Mouse (Mus musculus): ENCODE measurements around the gene Chrnd. TPM values are rescaled to one million over a fixed set of nuclear protein-coding genes. Genes with fewer than 3 reads are reported as not detected.

The Chrnd gene
- polyA plus RNA-seq, 1 experiment from 2014 or later: 0.55 TPM

GRCm38 (mm10) chr1:87187037-87187355, 3.4 kb upstream of the Chrnd start:
- H3K9me3 ChIP-seq (replicated peaks): no peaks in the 10 kb centered on the region
- peak overlapping the region; percentile 62 for H3K4me3 ChIP-seq
- peaks cover 78% of the 10 kb centered on the region for H3K27me3 ChIP-seq (ENCODE audit: low read depth, poor library complexity, severe bottlenecking)
- peaks cover 33% of the 10 kb centered on the region for H3K4me1 ChIP-seq
- H3K36me3 ChIP-seq: no peaks in the 10 kb centered on the region
- DNase-seq (ENCODE audit: low spot score): peak; percentile 97
- H3K27ac ChIP-seq: peak overlapping the region; percentile 77
- under 1% methylated on average over 15 of the region's 15 CpGs for WGBS

DNA sequence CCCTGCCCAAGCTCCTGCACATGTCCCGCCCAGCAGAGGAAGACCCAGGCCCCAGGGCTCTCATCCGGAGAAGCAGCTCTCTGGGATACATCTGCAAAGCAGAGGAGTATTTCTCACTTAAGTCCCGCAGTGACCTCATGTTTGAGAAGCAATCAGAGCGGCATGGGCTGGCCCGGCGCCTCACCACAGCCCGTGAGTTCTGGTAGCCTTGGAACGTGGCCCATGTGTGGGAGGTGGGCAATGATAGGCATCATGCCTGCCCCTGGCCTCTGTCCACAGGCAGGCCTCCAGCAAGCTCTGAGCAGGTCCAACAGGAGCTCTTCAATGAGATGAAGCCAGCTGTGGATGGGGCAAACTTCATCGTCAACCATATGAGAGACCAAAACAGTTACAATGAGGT, 6.9 kb downstream of the Chrnd start:
- H3K4me1 ChIP-seq: no peaks in the 10 kb centered on the region
- H3K36me3 ChIP-seq: no peaks in the 10 kb centered on the region
- peaks cover 4% of the 10 kb centered on the region; the same call in 1 of the 2 replicates for H3K27me3 ChIP-seq (ENCODE audit: low read depth, poor library complexity, severe bottlenecking)
- H3K27ac ChIP-seq: no peak overlapping the region
- no peak overlapping the region for H3K4me3 ChIP-seq
- 82% methylated on average over 9 of the region's 9 CpGs for WGBS
- no peak for DNase-seq (ENCODE audit: low spot score)
- no peaks in the 10 kb centered on the region for H3K9me3 ChIP-seq (replicated peaks)

DNA sequence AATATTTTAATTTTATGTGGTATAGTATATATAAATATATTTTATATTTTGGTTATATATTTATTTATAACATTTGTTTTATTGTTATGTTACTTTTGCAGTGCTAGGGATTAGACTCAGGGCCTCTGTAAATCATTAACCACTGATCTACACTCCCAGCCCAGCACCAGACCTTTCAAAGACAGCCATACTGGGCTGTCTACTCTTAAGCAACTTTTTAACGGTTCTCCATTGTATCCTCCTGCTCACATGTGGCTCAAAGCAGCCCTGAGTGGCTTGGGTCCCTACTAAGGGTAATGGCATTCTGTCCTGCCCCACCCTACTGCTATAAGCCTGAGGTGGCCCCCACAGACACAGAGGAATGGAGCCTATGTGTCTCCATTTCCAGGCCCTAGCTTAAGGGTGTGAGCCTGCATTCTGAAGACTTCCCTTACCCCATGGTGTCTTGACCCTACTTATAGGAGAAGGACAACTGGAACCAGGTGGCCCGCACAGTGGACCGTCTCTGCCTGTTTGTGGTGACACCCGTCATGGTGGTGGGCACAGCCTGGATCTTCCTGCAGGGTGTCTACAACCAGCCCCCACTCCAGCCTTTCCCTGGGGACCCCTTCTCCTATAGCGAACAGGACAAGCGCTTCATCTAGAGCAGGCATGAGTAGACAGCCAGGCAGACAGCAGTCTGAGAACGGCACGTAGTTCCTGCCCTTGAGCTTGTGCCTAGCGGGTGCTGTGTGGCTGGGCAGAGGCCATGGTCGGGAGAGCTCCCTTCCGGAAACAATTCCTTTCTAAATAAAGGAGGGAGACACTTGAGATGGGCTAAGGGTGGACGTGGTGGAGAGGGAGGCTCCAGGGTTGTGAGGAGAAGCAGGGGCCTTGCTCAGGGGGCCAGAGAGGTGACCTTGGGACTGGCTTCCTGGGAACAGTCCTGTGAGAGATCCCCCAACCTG, 8.0 kb downstream of the Chrnd start:
- no peaks in the 10 kb centered on the region for H3K27me3 ChIP-seq (ENCODE audit: low read depth, poor library complexity, severe bottlenecking)
- WGBS: 86% methylated on average over 12 of the region's 12 CpGs
- no peak for DNase-seq (ENCODE audit: low spot score)
- H3K4me3 ChIP-seq: no peak overlapping the region
- no peak overlapping the region for H3K27ac ChIP-seq
- no peaks in the 10 kb centered on the region for H3K4me1 ChIP-seq
- H3K36me3 ChIP-seq: no peaks in the 10 kb centered on the region
- no peaks in the 10 kb centered on the region for H3K9me3 ChIP-seq (replicated peaks)

GRCm38 (mm10) chr1:87200811-87201210, 10.4 kb downstream of the Chrnd start:
- 84% methylated on average over 2 of the region's 2 CpGs for WGBS
- Histone ChIP-seq H3K9me3 (replicated peaks) (no peaks in the 10 kb centered on the region), H3K4me3 (no peak overlapping the region), H3K27me3 (ENCODE audit: low read depth, poor library complexity, severe bottlenecking) (peaks cover 5% of the 10 kb centered on the region), H3K36me3 (no peaks in the 10 kb centered on the region), H3K27ac (no peak overlapping the region), H3K4me1 (peaks cover 11% of the 10 kb centered on the region)
- no peak for DNase-seq (ENCODE audit: low spot score)

DNA sequence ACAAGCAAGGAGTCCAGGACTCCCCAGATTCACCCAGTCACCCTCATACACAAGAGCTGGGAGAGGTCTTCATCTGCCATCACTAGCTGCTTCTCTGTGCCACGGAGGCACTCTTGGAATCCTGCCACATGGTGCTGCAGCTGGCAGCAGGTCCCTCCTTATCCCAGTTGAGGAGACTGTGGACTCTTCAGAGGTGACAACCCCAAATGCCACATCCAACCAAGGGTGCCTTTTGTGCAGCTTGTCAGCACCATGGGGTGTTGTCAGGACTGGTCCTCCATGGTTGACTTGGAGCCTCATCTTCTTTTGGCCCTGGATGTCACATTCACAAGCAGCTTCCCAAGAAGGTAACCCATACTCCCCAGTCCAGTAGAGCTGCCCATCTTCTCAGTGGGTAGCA, 11.4 kb downstream of the Chrnd start:
- 58% methylated on average over 1 of the region's 1 CpGs for WGBS
- Histone ChIP-seq H3K9me3 (replicated peaks) (no peaks in the 10 kb centered on the region), H3K4me3 (no peak overlapping the region), H3K36me3 (no peaks in the 10 kb centered on the region), H3K27me3 (ENCODE audit: low read depth, poor library complexity, severe bottlenecking) (peaks cover 15% of the 10 kb centered on the region), H3K4me1 (peaks cover 19% of the 10 kb centered on the region), H3K27ac (no peak overlapping the region)
- no peak for DNase-seq (ENCODE audit: low spot score)

- H3K4me3 ChIP-seq: no peak overlapping the region
- peaks cover 19% of the 10 kb centered on the region for H3K4me1 ChIP-seq
- H3K27me3 ChIP-seq (ENCODE audit: low read depth, poor library complexity, severe bottlenecking): peaks cover 34% of the 10 kb centered on the region
- no peak for DNase-seq (ENCODE audit: low spot score)
- no peaks in the 10 kb centered on the region for H3K9me3 ChIP-seq (replicated peaks)
- 82% methylated on average over 5 of the region's 5 CpGs for WGBS
- no peak overlapping the region for H3K27ac ChIP-seq
- no peaks in the 10 kb centered on the region for H3K36me3 ChIP-seq
Observed at GRCm38 (mm10) chr1:87203779-87204178, 13.4 kb downstream of the Chrnd start.

- 86% methylated on average over 7 of the region's 7 CpGs for WGBS
- no peak for DNase-seq (ENCODE audit: low spot score)
- Histone ChIP-seq H3K4me3 (no peak within 1 kb of the TSS), H3K9me3 (replicated peaks) (no peaks in the 10 kb centered on the region), H3K27ac (peak within 1 kb of the TSS; percentile 7; the same call in 1 of the 2 replicates), H3K27me3 (ENCODE audit: low read depth, poor library complexity, severe bottlenecking) (peaks cover 40% of the 10 kb centered on the region), H3K4me1 (peaks cover 19% of the 10 kb centered on the region), H3K36me3 (no peaks in the 10 kb centered on the region)
Observed at GRCm38 (mm10) chr1:87204465-87204864, 14.1 kb downstream of the Chrnd start, which contains the start of gene Chrng. Gene Chrng (plus strand): TSS chr1:87204657.

- no peaks in the 10 kb centered on the region for H3K36me3 ChIP-seq
- H3K4me3 ChIP-seq: no peak overlapping the region
- peak overlapping the region; percentile 7; the same call in 1 of the 2 replicates for H3K27ac ChIP-seq
- H3K4me1 ChIP-seq: peaks cover 19% of the 10 kb centered on the region
- H3K9me3 ChIP-seq (replicated peaks): no peaks in the 10 kb centered on the region
- WGBS: 57% methylated on average over 6 of the region's 6 CpGs
- peaks cover 40% of the 10 kb centered on the region for H3K27me3 ChIP-seq (ENCODE audit: low read depth, poor library complexity, severe bottlenecking)
- no peak for DNase-seq (ENCODE audit: low spot score)
Observed at GRCm38 (mm10) chr1:87205038-87205437, 14.6 kb downstream of the Chrnd start.

DNA sequence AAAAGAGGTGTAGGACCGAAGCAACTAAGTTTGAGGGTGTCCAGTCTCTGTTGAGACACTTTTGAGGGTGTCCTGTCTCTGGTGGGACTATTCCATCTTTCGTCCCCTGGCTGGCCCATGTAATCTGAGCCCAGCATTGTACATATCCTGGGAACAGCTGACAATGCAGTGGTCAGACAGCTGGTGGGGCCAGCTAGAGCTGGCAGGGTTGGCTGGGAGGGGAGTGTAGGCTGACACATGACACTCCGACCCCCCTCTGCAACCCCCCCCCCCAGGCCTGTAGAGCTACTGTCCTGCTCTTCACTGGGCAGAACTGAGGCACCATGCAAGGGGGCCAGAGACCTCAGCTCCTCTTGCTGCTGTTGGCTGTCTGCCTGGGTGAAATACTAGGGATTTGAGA, 15.1 kb downstream of the Chrnd start:
- peaks cover 40% of the 10 kb centered on the region for H3K27me3 ChIP-seq (ENCODE audit: low read depth, poor library complexity, severe bottlenecking)
- peak overlapping the region; percentile 7; the same call in 1 of the 2 replicates for H3K27ac ChIP-seq
- 35% methylated on average over 3 of the region's 3 CpGs for WGBS
- peaks cover 19% of the 10 kb centered on the region for H3K4me1 ChIP-seq
- H3K9me3 ChIP-seq (replicated peaks): no peaks in the 10 kb centered on the region
- H3K36me3 ChIP-seq: no peaks in the 10 kb centered on the region
- DNase-seq (ENCODE audit: low spot score): no peak
- H3K4me3 ChIP-seq: no peak overlapping the region

DNA sequence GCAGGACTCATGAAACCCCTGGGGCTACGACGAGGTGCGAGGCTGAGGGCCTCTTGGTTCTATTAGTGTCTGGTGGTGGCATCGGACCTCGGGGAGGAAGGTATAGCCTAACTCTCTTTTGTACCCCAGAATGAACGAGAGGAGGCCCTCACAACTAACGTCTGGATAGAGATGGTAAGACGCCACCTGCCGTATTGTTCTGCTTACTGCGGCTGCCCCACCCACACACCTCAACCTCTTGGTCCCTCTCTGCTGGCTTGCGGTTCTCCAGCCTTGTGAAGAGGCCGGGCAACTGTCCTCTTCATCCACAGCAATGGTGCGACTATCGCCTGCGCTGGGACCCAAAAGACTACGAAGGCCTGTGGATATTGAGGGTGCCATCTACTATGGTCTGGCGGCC, 15.9 kb downstream of the Chrnd start:
- Histone ChIP-seq H3K4me3 (peak overlapping the region; percentile 11; the same call in 1 of the 2 replicates), H3K27me3 (ENCODE audit: low read depth, poor library complexity, severe bottlenecking) (peaks cover 40% of the 10 kb centered on the region), H3K36me3 (no peaks in the 10 kb centered on the region), H3K9me3 (replicated peaks) (no peaks in the 10 kb centered on the region), H3K27ac (no peak overlapping the region), H3K4me1 (peaks cover 19% of the 10 kb centered on the region)
- WGBS: 18% methylated on average over 17 of the region's 17 CpGs
- no peak for DNase-seq (ENCODE audit: low spot score)

GRCm38 (mm10) chr1:87211431-87211830, 21.0 kb downstream of the Chrnd start:
- H3K9me3 ChIP-seq (replicated peaks): no peaks in the 10 kb centered on the region
- no peak overlapping the region for H3K4me3 ChIP-seq
- no peak for DNase-seq (ENCODE audit: low spot score)
- WGBS: 84% methylated on average over 4 of the region's 4 CpGs
- peaks cover 29% of the 10 kb centered on the region for H3K27me3 ChIP-seq (ENCODE audit: low read depth, poor library complexity, severe bottlenecking)
- H3K27ac ChIP-seq: no peak overlapping the region
- H3K36me3 ChIP-seq: peaks cover 6% of the 10 kb centered on the region; the same call in 1 of the 2 replicates
- peaks cover 25% of the 10 kb centered on the region for H3K4me1 ChIP-seq

DNA sequence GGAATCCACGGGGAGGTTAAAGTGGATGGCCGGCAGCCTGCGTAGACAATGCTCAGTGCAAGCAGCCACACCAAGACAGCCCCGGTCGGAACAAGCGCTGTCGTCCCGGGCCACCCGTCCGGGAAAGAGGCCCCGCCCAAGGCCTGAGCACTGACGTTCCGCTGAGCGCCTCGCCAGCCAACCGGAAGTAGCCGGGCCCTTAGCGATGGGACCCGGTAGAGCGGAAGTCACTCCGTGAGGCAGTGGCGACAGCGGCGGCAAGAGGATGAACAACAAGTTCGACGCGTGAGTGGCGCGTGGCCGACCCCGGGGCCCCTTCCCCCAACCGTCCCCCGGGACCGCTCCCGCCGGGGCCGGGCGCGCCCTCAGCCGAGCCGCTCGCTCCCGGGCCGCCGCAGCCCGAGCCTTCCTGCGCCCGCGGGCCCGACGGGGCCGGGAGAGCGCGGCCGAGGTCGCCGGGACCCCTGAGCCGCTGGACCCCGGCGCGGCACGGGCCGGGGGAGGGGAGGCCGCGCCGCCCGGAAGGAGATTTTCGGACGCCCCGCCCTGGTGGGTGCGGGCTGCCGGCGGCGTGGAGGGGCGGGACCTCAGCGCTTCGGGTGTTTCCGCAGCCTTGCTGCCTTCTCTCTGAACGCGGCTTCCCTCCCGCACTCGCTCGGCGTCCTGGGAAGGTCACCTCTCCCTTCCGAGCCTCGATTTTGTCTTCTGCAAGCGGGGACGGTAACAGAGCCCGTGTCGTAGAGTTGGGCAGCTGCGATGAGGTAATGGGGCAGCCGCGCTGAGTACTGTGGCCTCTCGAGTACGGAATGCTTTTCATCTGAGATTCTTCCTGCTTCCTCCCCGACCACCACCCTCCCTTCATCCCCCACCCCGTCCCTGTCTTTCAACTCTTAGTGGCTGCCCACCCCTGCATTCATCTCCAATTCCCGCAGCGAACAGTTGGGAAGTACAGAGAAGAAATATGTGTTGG, 23.6 kb downstream of the Chrnd start, which contains the start of gene Eif4e2:
TSS of gene Eif4e2 (plus strand) at position 180 of the 970 bp plus-strand sequence.
- DNase-seq (ENCODE audit: low spot score): peak; percentile 97
- under 1% methylated on average over 98 of the region's 99 CpGs for whole genome bisulfite sequencing
- H3K36me3 ChIP-seq: peaks cover 30% of the 10 kb centered on the region
- H3K27ac ChIP-seq: peak within 1 kb of the TSS; percentile 99
- peaks cover 4% of the 10 kb centered on the region; the same call in 1 of the 2 replicates for H3K27me3 ChIP-seq (ENCODE audit: low read depth, poor library complexity, severe bottlenecking)
- H3K9me3 ChIP-seq (replicated peaks): no peaks in the 10 kb centered on the region
- peak within 1 kb of the TSS; percentile 88 for H3K4me3 ChIP-seq
- peaks cover 24% of the 10 kb centered on the region for H3K4me1 ChIP-seq
